Mouse (Mus musculus): ENCODE results near the gene Map6. TPM values are rescaled to one million over a fixed set of nuclear protein-coding genes. Genes with fewer than 3 reads are reported as not detected.

The Map6 gene
- total and polyA plus RNA-seq, 2 experiments from 2014 or later: 126 to 326 TPM

GRCm38 (mm10) chr7:99295104-99295503, 27.9 kb downstream of the Map6 start:
- 48% methylated on average over 8 of the region's 8 CpGs for WGBS

GRCm38 (mm10) chr7:99300650-99301175, 33.5 kb downstream of the Map6 start:
- no peak for TF ChIP-seq CTCF (IDR thresholded peaks at IDR 0.05)
- no peak for ATAC-seq (ENCODE audit: low FRiP score)
- Histone ChIP-seq H3K4me2 (ENCODE audit: low read depth, low read length, poor library complexity, severe bottlenecking) (no peak overlapping the region), H3K9ac (replicated peaks; ENCODE audit: low read length, poor library complexity, severe bottlenecking) (no peak overlapping the region), H3K36me3 (ENCODE audit: insufficient read depth, low read length) (no peaks in the 10 kb centered on the region), H3K27ac (ENCODE audit: low read depth, low read length) (no peak overlapping the region), H3K4me3 (ENCODE audit: low read depth, low read length) (no peak overlapping the region), H3K4me1 (ENCODE audit: insufficient read depth, low read length) (peaks cover 9% of the 10 kb centered on the region; the same call in 1 of the 2 replicates), H3K9me3 (ENCODE audit: low read length) (no peaks in the 10 kb centered on the region), H3K27me3 (ENCODE audit: insufficient read depth, low read length) (no peaks in the 10 kb centered on the region)
- WGBS: 38% methylated on average over 3 of the region's 3 CpGs
- DNase-seq (ENCODE audit: low spot score): no peak

More at GRCm38 (mm10) chr7:99295104-99295503, 27.9 kb downstream of the Map6 start:
- no peak overlapping the region for H3K9ac ChIP-seq (replicated peaks; ENCODE audit: low read length, poor library complexity, severe bottlenecking)
- no peak for ATAC-seq (ENCODE audit: low FRiP score)
- 0 out of 2 replicates have a peak, but pooled peaks cover 3% of the 10 kb centered on the region for H3K36me3 ChIP-seq (ENCODE audit: insufficient read depth, low read length)
- H3K9me3 ChIP-seq (ENCODE audit: low read length): no peaks in the 10 kb centered on the region
- no peak overlapping the region; the same call in 1 of the 2 replicates for H3K27ac ChIP-seq (ENCODE audit: low read depth, low read length)
- peaks cover 4% of the 10 kb centered on the region; the same call in 1 of the 2 replicates for H3K4me1 ChIP-seq (ENCODE audit: insufficient read depth, low read length)
- DNase-seq (ENCODE audit: low spot score): no peak
- H3K27me3 ChIP-seq (ENCODE audit: insufficient read depth, low read length): no peaks in the 10 kb centered on the region
- H3K4me2 ChIP-seq (ENCODE audit: low read depth, low read length, poor library complexity, severe bottlenecking): no peak overlapping the region
- H3K4me3 ChIP-seq (ENCODE audit: low read depth, low read length): no peak overlapping the region
- no peak for TF ChIP-seq CTCF (IDR thresholded peaks at IDR 0.05)

DNA sequence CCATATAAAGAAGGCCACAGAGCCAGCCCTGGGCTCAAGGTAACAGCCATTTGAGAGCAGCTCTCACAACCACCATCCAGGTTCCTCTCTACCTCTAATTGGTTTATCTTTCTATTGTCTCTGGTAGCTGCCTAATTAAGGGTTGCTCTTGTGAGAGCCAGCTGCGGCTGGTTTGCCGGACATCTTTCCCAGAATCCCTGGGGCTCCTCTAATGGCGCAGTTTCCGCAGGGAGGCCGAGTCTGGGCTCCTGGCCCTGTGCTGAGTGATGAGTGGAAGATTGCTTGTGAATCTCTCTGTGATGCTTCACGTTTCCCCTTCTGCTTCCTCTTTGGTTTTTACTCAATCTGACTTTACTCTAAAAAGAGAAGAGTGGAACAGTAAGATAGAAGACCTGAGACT, 36.8 kb downstream of the Map6 start:
- no peaks in the 10 kb centered on the region for H3K36me3 ChIP-seq (ENCODE audit: insufficient read depth, low read length)
- no peak overlapping the region; the same call in 1 of the 2 replicates for H3K27ac ChIP-seq (ENCODE audit: low read depth, low read length)
- H3K9ac ChIP-seq (replicated peaks; ENCODE audit: low read length, poor library complexity, severe bottlenecking): no peak overlapping the region
- no peak for TF ChIP-seq CTCF (IDR thresholded peaks at IDR 0.05)
- ATAC-seq (ENCODE audit: low FRiP score): no peak
- no peaks in the 10 kb centered on the region for H3K27me3 ChIP-seq (ENCODE audit: insufficient read depth, low read length)
- peaks cover 17% of the 10 kb centered on the region for H3K4me1 ChIP-seq (ENCODE audit: insufficient read depth, low read length)
- 34% methylated on average over 6 of the region's 6 CpGs for WGBS
- no peak overlapping the region for H3K4me3 ChIP-seq (ENCODE audit: low read depth, low read length)
- H3K4me2 ChIP-seq (ENCODE audit: low read depth, low read length, poor library complexity, severe bottlenecking): no peak overlapping the region
- no peak for DNase-seq (ENCODE audit: low spot score)
- no peaks in the 10 kb centered on the region for H3K9me3 ChIP-seq (ENCODE audit: low read length)

DNA sequence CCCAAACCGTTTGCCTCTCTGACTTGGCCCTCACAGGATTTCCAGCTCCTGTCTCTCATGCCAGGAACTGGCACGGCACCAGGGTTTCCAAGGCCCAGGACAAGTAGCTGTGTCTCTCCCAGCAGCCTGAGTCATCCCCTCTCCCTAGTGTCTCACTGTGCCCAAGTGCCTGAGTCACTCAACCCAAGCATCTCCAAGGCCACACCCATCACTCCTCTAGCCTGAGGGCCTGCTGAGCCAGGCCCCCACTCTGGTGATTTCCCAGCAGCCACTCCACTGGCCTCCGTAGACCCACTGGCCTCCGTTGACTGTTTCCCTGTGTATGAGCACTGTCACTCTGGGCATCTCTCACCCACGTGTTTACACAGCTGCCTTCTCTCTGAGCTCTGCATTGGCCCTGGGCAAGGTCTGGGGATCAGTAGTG, 37.7 kb downstream of the Map6 start:
- WGBS: 41% methylated on average over 5 of the region's 5 CpGs
- H3K9ac ChIP-seq (replicated peaks; ENCODE audit: low read length, poor library complexity, severe bottlenecking): no peak overlapping the region
- no peaks in the 10 kb centered on the region for H3K9me3 ChIP-seq (ENCODE audit: low read length)
- H3K36me3 ChIP-seq (ENCODE audit: insufficient read depth, low read length): no peaks in the 10 kb centered on the region
- no peak overlapping the region for H3K4me3 ChIP-seq (ENCODE audit: low read depth, low read length)
- peak overlapping the region; percentile 51 for H3K27ac ChIP-seq (ENCODE audit: low read depth, low read length)
- H3K4me1 ChIP-seq (ENCODE audit: insufficient read depth, low read length): peaks cover 17% of the 10 kb centered on the region
- DNase-seq (ENCODE audit: low spot score): peak; percentile 85
- no peak overlapping the region for H3K4me2 ChIP-seq (ENCODE audit: low read depth, low read length, poor library complexity, severe bottlenecking)
- no peak for TF ChIP-seq CTCF (IDR thresholded peaks at IDR 0.05)
- ATAC-seq (ENCODE audit: low FRiP score): peak; percentile 75
- H3K27me3 ChIP-seq (ENCODE audit: insufficient read depth, low read length): no peaks in the 10 kb centered on the region

- no peaks in the 10 kb centered on the region for H3K27me3 ChIP-seq (ENCODE audit: insufficient read depth, low read length)
- no peak overlapping the region for H3K27ac ChIP-seq (ENCODE audit: low read depth, low read length)
- DNase-seq (ENCODE audit: low spot score): no peak
- H3K36me3 ChIP-seq (ENCODE audit: insufficient read depth, low read length): no peaks in the 10 kb centered on the region
- H3K9ac ChIP-seq (replicated peaks; ENCODE audit: low read length, poor library complexity, severe bottlenecking): no peak overlapping the region
- no peak overlapping the region for H3K4me3 ChIP-seq (ENCODE audit: low read depth, low read length)
- H3K4me2 ChIP-seq (ENCODE audit: low read depth, low read length, poor library complexity, severe bottlenecking): no peak overlapping the region
- peaks cover 17% of the 10 kb centered on the region for H3K4me1 ChIP-seq (ENCODE audit: insufficient read depth, low read length)
- no peak for ATAC-seq (ENCODE audit: low FRiP score)
- no peaks in the 10 kb centered on the region for H3K9me3 ChIP-seq (ENCODE audit: low read length)
- WGBS: 83% methylated on average over 4 of the region's 4 CpGs
- TF ChIP-seq CTCF (IDR thresholded peaks at IDR 0.05): no peak
These were observed 38.4 kb downstream of the Map6 start for GRCm38 (mm10) chr7:99305688-99306087.

- ATAC-seq (ENCODE audit: low FRiP score): no peak
- no peak overlapping the region for H3K9ac ChIP-seq (replicated peaks; ENCODE audit: low read length, poor library complexity, severe bottlenecking)
- no peak overlapping the region for H3K4me3 ChIP-seq (ENCODE audit: low read depth, low read length)
- peaks cover 20% of the 10 kb centered on the region for H3K4me1 ChIP-seq (ENCODE audit: insufficient read depth, low read length)
- H3K9me3 ChIP-seq (ENCODE audit: low read length): no peaks in the 10 kb centered on the region
- TF ChIP-seq CTCF (IDR thresholded peaks at IDR 0.05): no peak
- no peak overlapping the region for H3K27ac ChIP-seq (ENCODE audit: low read depth, low read length)
- WGBS: 29% methylated on average over 3 of the region's 3 CpGs
- no peak overlapping the region for H3K4me2 ChIP-seq (ENCODE audit: low read depth, low read length, poor library complexity, severe bottlenecking)
- no peaks in the 10 kb centered on the region for H3K36me3 ChIP-seq (ENCODE audit: insufficient read depth, low read length)
- DNase-seq (ENCODE audit: low spot score): no peak
- H3K27me3 ChIP-seq (ENCODE audit: insufficient read depth, low read length): no peaks in the 10 kb centered on the region
These were observed 39.4 kb downstream of the Map6 start for GRCm38 (mm10) chr7:99306640-99307039.
